Mouse (Mus musculus) testis, adult 2 months (tissue): Measurements from ENCODE around the gene Gm38431.

Experiments
- CTCF ChIP-seq: fragments of 200-500 bp; IDR thresholded peaks from 2 replicates; pipeline ENCODE4 v1.5.1; 2012; ENCODE audit warnings: low read depth, mild to moderate bottlenecking, inconsistent platforms, low read length, moderate library complexity; ENCODE audit not compliant: control insufficient read depth, insufficient read depth, insufficient replicate concordance
- POLR2A ChIP-seq: fragments of 200-500 bp; IDR thresholded peaks from 2 replicates; pipeline ENCODE4 v1.6.1; 2012; ENCODE audit warnings: low read depth, mild to moderate bottlenecking, inconsistent platforms, low read length, moderate library complexity; ENCODE audit not compliant: control insufficient read depth

GRCm38 (mm10) chr9:21083324-21083723 is 8.5 kb downstream of the Gm38431 start:
- TF ChIP-seq CTCF (no peak), POLR2A (no peak)
